Mouse (Mus musculus): ENCODE results near the gene Gm1043. TPM values are rescaled to one million over a fixed set of nuclear protein-coding genes. Genes with fewer than 3 reads are reported as not detected.
A peak's percentile ranks its signal among the peaks of the same experiment; 100 is the strongest.

Gene Gm1043
- polyA plus RNA-seq, 1 experiment from 2014 or later = not detected

- no peaks in the 10 kb centered on the region for H3K36me3 ChIP-seq
- H3K9me3 ChIP-seq (replicated peaks) = no peaks in the 10 kb centered on the region
- H3K4me1 ChIP-seq = peaks cover 12% of the 10 kb centered on the region; the same call in 1 of the 2 replicates
- H3K9ac ChIP-seq = no peak overlapping the region
- WGBS = 78% methylated on average over 2 of the region's 2 CpGs
- H3K4me2 ChIP-seq = no peak overlapping the region
- no peak overlapping the region for H3K4me3 ChIP-seq (replicated peaks)
- H3K27ac ChIP-seq = no peak overlapping the region
- no peaks in the 10 kb centered on the region for H3K27me3 ChIP-seq
- 0 out of 2 replicates have a peak, but pooled peaks have one; percentile 55 for ATAC-seq (replicated peaks; ENCODE audit: low FRiP score)
Measured at GRCm38 (mm10) chr5:37049111-37049510, 36.1 kb upstream of the Gm1043 start.

DNA sequence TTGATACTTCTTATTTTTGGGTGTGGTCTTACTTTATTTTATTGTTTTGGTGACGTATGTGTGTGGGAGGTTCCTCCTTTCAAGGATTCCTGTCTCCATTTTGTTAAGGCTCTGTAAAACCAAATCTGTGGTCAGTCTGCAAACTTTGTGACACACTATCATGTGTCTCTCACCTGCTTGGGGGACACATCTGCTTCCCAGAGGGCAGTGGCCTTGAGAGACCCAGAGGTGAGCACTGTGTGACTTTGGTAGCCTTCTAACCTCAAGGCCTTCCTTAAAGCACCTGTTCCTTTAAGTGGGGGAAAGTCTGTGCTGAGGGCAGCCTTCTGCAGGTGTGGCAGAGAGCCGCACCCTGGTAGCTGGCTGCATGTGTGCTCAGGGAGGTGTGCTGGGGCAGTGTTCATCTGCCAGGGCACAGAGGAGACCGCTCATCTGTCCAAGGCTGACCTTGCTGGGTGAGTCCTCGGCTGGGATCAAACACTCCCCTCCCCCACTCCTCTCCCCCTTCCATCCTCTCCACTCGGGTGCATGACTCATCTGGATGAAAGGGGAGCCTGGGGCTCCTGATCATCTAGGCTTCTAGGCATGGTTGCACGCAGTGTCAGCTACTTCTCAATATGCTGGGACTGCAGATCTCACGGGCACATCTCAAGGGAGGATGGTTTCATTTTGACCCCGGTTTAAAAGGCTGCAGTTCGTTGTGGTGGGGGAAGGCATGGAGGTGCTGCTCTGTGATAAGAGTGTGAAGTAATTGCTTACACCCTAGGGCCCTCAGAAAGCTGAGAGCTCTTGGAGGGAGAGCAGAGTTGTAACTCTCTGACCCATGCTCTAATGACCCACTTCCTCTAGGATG, 34.4 kb upstream of the Gm1043 start:
- Histone ChIP-seq H3K9me3 (replicated peaks) (no peaks in the 10 kb centered on the region), H3K36me3 (no peaks in the 10 kb centered on the region), H3K27ac (no peak overlapping the region), H3K4me2 (0 out of 2 replicates have a peak overlapping the region, but pooled peaks have one; percentile 5), H3K9ac (no peak overlapping the region), H3K4me3 (replicated peaks) (no peak overlapping the region), H3K4me1 (peaks cover 12% of the 10 kb centered on the region; the same call in 1 of the 2 replicates), H3K27me3 (no peaks in the 10 kb centered on the region)
- WGBS = 16% methylated on average over 9 of the region's 9 CpGs
- ATAC-seq (replicated peaks; ENCODE audit: low FRiP score) = peak; percentile 50; the same call in 1 of the 2 replicates

GRCm38 (mm10) chr5:37051374-37052100, 33.6 kb upstream of the Gm1043 start:
- Histone ChIP-seq H3K36me3 (no peaks in the 10 kb centered on the region), H3K27me3 (no peaks in the 10 kb centered on the region), H3K9ac (no peak overlapping the region), H3K4me3 (replicated peaks) (no peak overlapping the region), H3K9me3 (replicated peaks) (no peaks in the 10 kb centered on the region), H3K27ac (no peak overlapping the region), H3K4me1 (peaks cover 12% of the 10 kb centered on the region; the same call in 1 of the 2 replicates), H3K4me2 (no peak overlapping the region)
- no peak for ATAC-seq (replicated peaks; ENCODE audit: low FRiP score)
- 73% methylated on average over 16 of the region's 16 CpGs for WGBS

- peaks cover 12% of the 10 kb centered on the region; the same call in 1 of the 2 replicates for H3K4me1 ChIP-seq
- no peaks in the 10 kb centered on the region for H3K9me3 ChIP-seq (replicated peaks)
- H3K27ac ChIP-seq = no peak overlapping the region
- H3K9ac ChIP-seq = no peak overlapping the region
- no peak for ATAC-seq (replicated peaks; ENCODE audit: low FRiP score)
- H3K27me3 ChIP-seq = no peaks in the 10 kb centered on the region
- no peak overlapping the region for H3K4me3 ChIP-seq (replicated peaks)
- no peak overlapping the region for H3K4me2 ChIP-seq
- H3K36me3 ChIP-seq = no peaks in the 10 kb centered on the region
- WGBS = 79% methylated on average over 5 of the region's 5 CpGs
Measured at GRCm38 (mm10) chr5:37052846-37053245, 32.3 kb upstream of the Gm1043 start.

DNA sequence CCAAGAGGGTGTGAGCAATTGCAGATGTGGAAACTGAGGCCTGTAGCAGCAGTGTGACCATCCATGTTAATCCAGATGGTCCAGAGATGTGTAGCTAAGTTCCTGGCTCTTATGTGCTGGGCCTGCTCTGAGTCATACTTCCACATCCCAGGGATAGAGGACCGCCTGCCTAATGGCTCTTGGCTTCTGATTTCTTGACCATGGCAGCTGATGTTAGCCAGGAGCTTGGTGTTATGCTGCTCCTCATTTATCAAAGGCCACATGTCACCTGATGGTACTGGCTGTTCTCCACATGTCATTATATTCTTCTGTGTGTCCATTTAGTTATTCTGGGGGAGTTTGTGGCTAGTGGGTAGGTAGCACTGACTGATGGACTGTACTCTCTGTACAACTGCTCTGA, 29.4 kb upstream of the Gm1043 start:
- Histone ChIP-seq H3K27me3 (no peaks in the 10 kb centered on the region), H3K4me3 (replicated peaks) (no peak overlapping the region), H3K4me1 (peaks cover 6% of the 10 kb centered on the region; the same call in 1 of the 2 replicates), H3K4me2 (no peak overlapping the region), H3K9ac (no peak overlapping the region), H3K27ac (no peak overlapping the region), H3K36me3 (no peaks in the 10 kb centered on the region), H3K9me3 (replicated peaks) (no peaks in the 10 kb centered on the region)
- WGBS = 88% methylated on average over 1 of the region's 1 CpGs
- ATAC-seq (replicated peaks; ENCODE audit: low FRiP score) = no peak

GRCm38 (mm10) chr5:37056471-37056870, 28.7 kb upstream of the Gm1043 start:
- H3K9me3 ChIP-seq (replicated peaks) = no peaks in the 10 kb centered on the region
- no peak overlapping the region for H3K4me2 ChIP-seq
- H3K36me3 ChIP-seq = no peaks in the 10 kb centered on the region
- H3K27me3 ChIP-seq = no peaks in the 10 kb centered on the region
- no peak for ATAC-seq (replicated peaks; ENCODE audit: low FRiP score)
- WGBS = 55% methylated on average over 3 of the region's 3 CpGs
- H3K9ac ChIP-seq = no peak overlapping the region
- no peaks in the 10 kb centered on the region for H3K4me1 ChIP-seq
- no peak overlapping the region for H3K27ac ChIP-seq
- no peak overlapping the region for H3K4me3 ChIP-seq (replicated peaks)

GRCm38 (mm10) chr5:37061612-37062011, 23.6 kb upstream of the Gm1043 start:
- H3K4me1 ChIP-seq = no peaks in the 10 kb centered on the region
- no peak overlapping the region for H3K9ac ChIP-seq
- H3K4me3 ChIP-seq (replicated peaks) = no peak overlapping the region
- no peak for ATAC-seq (replicated peaks; ENCODE audit: low FRiP score)
- H3K27ac ChIP-seq = no peak overlapping the region
- no peak overlapping the region for H3K4me2 ChIP-seq
- no peaks in the 10 kb centered on the region for H3K36me3 ChIP-seq
- no peaks in the 10 kb centered on the region for H3K27me3 ChIP-seq
- 81% methylated on average over 8 of the region's 8 CpGs for WGBS
- no peaks in the 10 kb centered on the region for H3K9me3 ChIP-seq (replicated peaks)

- Histone ChIP-seq H3K4me2 (no peak overlapping the region), H3K36me3 (no peaks in the 10 kb centered on the region), H3K4me1 (no peaks in the 10 kb centered on the region), H3K9ac (no peak overlapping the region), H3K27ac (no peak overlapping the region), H3K27me3 (no peaks in the 10 kb centered on the region), H3K4me3 (replicated peaks) (no peak overlapping the region), H3K9me3 (replicated peaks) (no peaks in the 10 kb centered on the region)
- 66% methylated on average over 13 of the region's 13 CpGs for WGBS
- no peak for ATAC-seq (replicated peaks; ENCODE audit: low FRiP score)
Measured at GRCm38 (mm10) chr5:37064454-37065449, 20.4 kb upstream of the Gm1043 start.

DNA sequence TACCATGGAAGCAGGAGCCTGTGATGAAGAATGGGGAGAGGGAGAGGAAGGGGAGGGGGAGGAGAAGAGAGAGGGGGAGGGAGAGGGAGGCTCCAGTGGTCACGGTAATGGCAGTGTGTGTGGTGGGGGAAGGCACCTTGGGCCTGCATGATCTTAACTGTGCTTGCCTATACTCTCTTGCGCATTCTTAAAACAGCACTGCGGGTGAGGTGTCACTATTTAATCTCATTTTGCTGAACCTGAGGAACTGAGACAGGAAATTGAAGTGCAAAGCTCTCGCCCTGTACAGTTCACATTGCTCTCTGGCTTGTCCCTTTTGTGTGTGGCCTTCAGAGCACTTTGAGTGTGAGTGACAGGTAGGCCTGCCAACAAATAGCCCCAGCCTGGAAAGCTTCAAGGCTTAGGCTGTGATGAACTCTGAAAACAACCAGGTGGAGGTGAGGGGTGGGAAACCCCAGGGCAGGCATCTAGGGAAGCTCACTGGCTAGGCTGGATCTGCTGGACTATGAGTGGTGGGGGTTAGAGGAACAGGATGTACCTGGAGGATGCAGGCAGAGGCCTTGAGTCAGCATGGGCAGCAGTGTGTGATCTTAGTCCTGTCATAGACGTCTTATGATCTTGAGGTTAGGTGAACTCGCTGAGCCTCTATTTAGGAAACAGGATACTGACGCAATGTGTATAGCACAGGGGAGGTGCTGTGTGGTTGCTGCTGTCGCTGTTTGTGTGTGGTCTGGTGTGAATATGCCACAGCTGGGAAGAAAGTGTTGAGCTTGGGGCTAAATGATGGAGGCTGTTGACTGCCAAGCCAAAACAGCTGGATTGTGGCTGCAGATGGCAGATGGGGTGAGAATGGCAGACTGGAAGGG, 18.2 kb upstream of the Gm1043 start:
- WGBS = 64% methylated on average over 8 of the region's 8 CpGs
- H3K4me2 ChIP-seq = no peak overlapping the region
- ATAC-seq (replicated peaks; ENCODE audit: low FRiP score) = no peak

GRCm38 (mm10) chr5:37073660-37074059, 11.5 kb upstream of the Gm1043 start:
- Histone ChIP-seq H3K9me3 (replicated peaks) (peaks cover 3% of the 10 kb centered on the region; the same call in 1 of the 2 replicates), H3K4me3 (replicated peaks) (no peak overlapping the region), H3K27ac (no peak overlapping the region), H3K4me1 (peaks cover 4% of the 10 kb centered on the region; the same call in 1 of the 2 replicates), H3K9ac (no peak overlapping the region), H3K36me3 (no peaks in the 10 kb centered on the region), H3K27me3 (peaks cover 11% of the 10 kb centered on the region; the same call in 1 of the 2 replicates), H3K4me2 (no peak overlapping the region)
- ATAC-seq (replicated peaks; ENCODE audit: low FRiP score) = no peak
- WGBS = 86% methylated on average over 4 of the region's 4 CpGs

More for the DNA sequence above, 18.2 kb upstream of the Gm1043 start:
- no peaks in the 10 kb centered on the region for H3K27me3 ChIP-seq
- H3K4me3 ChIP-seq (replicated peaks) = no peak overlapping the region
- H3K4me1 ChIP-seq = no peaks in the 10 kb centered on the region
- H3K27ac ChIP-seq = no peak overlapping the region
- H3K36me3 ChIP-seq = no peaks in the 10 kb centered on the region
- H3K9me3 ChIP-seq (replicated peaks) = peaks cover 3% of the 10 kb centered on the region; the same call in 1 of the 2 replicates
- no peak overlapping the region for H3K9ac ChIP-seq

Data from kidney, embryonic 15.5 days (tissue).